Mouse (Mus musculus) liver, embryonic 13.5 days (tissue): ENCODE measurements around the gene Olfr1348. TPM values are rescaled to one million over a fixed set of nuclear protein-coding genes. Genes with fewer than 3 reads are reported as not detected.
"Not testable (repeated sequence)": the region's sequence is repeated elsewhere in the genome, so short reads cannot be mapped to it uniquely, and the experiment has no call there.

ENCODE experiments used
- ATAC-seq: fragments of 200-750 bp; cut with Nextera tagmentation; 2 replicates; pipeline ENCODE4 v1.8.0; 2017; ENCODE audit warnings: low read depth, mild to moderate bottlenecking, moderate number of reproducible peaks, moderate library complexity
- DNase-seq: peaks from one replicate; pipeline ENCODE4 v3.0.0; 2022
- H3K27ac ChIP-seq: fragments of 300-500 bp; sonication (generic); 2 replicates; pipeline ENCODE4 v1.5.1; 2015; ENCODE audit warnings: moderate library complexity, mild to moderate bottlenecking, inconsistent platforms
- H3K27me3 ChIP-seq: fragments of 300-500 bp; sonication (generic); 2 replicates; pipeline ENCODE4 v1.6.1; 2015; ENCODE audit warnings: mild to moderate bottlenecking, inconsistent platforms
- H3K36me3 ChIP-seq: fragments of 300-500 bp; sonication (generic); 2 replicates; pipeline ENCODE4 v1.6.1; 2015; ENCODE audit warnings: mild to moderate bottlenecking, inconsistent platforms
- H3K4me1 ChIP-seq: fragments of 300-500 bp; sonication (generic); replicated peaks from 2 replicates; pipeline ENCODE4 v1.6.1; 2015; ENCODE audit warnings: inconsistent platforms
- H3K4me2 ChIP-seq: fragments of 300-500 bp; sonication (generic); 2 replicates; pipeline ENCODE4 v1.6.1; 2015; ENCODE audit warnings: inconsistent platforms, mild to moderate bottlenecking, moderate library complexity
- H3K4me3 ChIP-seq: fragments of 300-500 bp; sonication (generic); replicated peaks from 2 replicates; pipeline ENCODE4 v1.5.1; 2015; ENCODE audit warnings: mild to moderate bottlenecking, inconsistent platforms
- H3K9ac ChIP-seq: fragments of 300-500 bp; sonication (generic); 2 replicates; pipeline ENCODE4 v1.6.1; 2015; ENCODE audit warnings: mild to moderate bottlenecking, inconsistent platforms
- H3K9me3 ChIP-seq: fragments of 300-500 bp; sonication (generic); replicated peaks from 2 replicates; pipeline ENCODE4 v1.6.1; 2016; ENCODE audit warnings: inconsistent platforms
- WGBS: fragments of 180-500 bp; shearing (Covaris S2); methylation state at CpG from one replicate; pipeline ENCODE4 v1.1.7; 2015; ENCODE audit not compliant: insufficient replicate concordance; 5-methylcytosine and 5-hydroxymethylcytosine counted together
- polyA plus RNA-seq: library from polyadenylated mRNA; unstranded; fragments of >200 nt; fragmentation: Nextera tagmentation; extraction: Ambion mirVana; gene quantifications from 2 replicates; pipeline ENCODE4 v1.2.1, GENCODE M21; 2015

The Olfr1348 gene
- not detected in 2 replicates for polyA plus RNA-seq

DNA sequence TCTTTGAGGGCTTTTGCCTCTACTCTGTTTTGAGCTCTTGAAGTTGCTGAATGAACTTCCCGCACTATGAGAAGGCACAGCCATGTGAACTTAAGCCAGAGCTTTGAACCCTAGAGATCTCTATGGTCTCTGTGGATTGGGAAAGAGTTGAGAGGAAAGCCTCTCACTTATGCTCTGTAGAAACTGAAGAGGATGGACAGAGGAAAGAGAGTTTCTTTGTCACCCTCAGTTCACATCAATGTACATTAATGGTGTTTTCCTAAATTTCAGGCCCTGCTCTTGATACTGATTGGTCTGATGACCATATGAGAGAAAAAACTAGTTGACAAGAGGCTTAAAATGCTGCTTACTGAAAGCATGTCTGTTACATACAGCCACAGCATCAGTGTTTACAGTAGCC lies at the start of gene Olfr1348:
Gene Olfr1348 (minus strand): TSS at position 101 of the 400 bp plus-strand sequence.
- Histone ChIP-seq H3K9me3 (0 out of 2 replicates have a peak, but pooled peaks cover 5% of the 10 kb centered on the region), H3K4me1 (no peaks in the 10 kb centered on the region), H3K4me2 (no peak within 1 kb of the TSS), H3K27me3 (no peaks in the 10 kb centered on the region), H3K36me3 (no peaks in the 10 kb centered on the region), H3K4me3 (no peak within 1 kb of the TSS), H3K27ac (no peak within 1 kb of the TSS), H3K9ac (no peak within 1 kb of the TSS)
- DNase-seq: no peak
- ATAC-seq: no peak
- WGBS: 84% methylated on average over 1 of the region's 1 CpGs

GRCm38 (mm10) chr7:6526141-6526540 lies 17.6 kb upstream of the Olfr1348 start:
- no peak overlapping the region for H3K27ac ChIP-seq
- no peak overlapping the region for H3K4me2 ChIP-seq
- H3K9ac ChIP-seq: no peak overlapping the region
- ATAC-seq: no peak
- H3K36me3 ChIP-seq: no peaks in the 10 kb centered on the region
- no peaks in the 10 kb centered on the region for H3K27me3 ChIP-seq
- DNase-seq: no peak
- no peak overlapping the region for H3K4me3 ChIP-seq
- no peaks in the 10 kb centered on the region for H3K4me1 ChIP-seq
- 53% methylated on average over 5 of the region's 5 CpGs for WGBS
- peaks cover 9% of the 10 kb centered on the region; the same call in 1 of the 2 replicates for H3K9me3 ChIP-seq

GRCm38 (mm10) chr7:6525001-6525400 lies 16.5 kb upstream of the Olfr1348 start:
- Histone ChIP-seq H3K27ac (no peak overlapping the region), H3K4me3 (no peak overlapping the region), H3K27me3 (no peaks in the 10 kb centered on the region), H3K9me3 (peaks cover 9% of the 10 kb centered on the region; the same call in 1 of the 2 replicates), H3K36me3 (no peaks in the 10 kb centered on the region), H3K4me2 (no peak overlapping the region), H3K9ac (no peak overlapping the region), H3K4me1 (no peaks in the 10 kb centered on the region)
- DNase-seq (no peak), ATAC-seq (no peak)
- WGBS: 39% methylated on average over 3 of the region's 3 CpGs

- Histone ChIP-seq H3K4me3 (no peak within 1 kb of the TSS), H3K4me2 (no peak within 1 kb of the TSS), H3K9me3 (peaks cover 4% of the 10 kb centered on the region; the same call in 1 of the 2 replicates), H3K9ac (no peak within 1 kb of the TSS), H3K27ac (no peak within 1 kb of the TSS), H3K36me3 (no peaks in the 10 kb centered on the region), H3K27me3 (no peaks in the 10 kb centered on the region), H3K4me1 (no peaks in the 10 kb centered on the region)
- no peak for ATAC-seq
- no peak for DNase-seq
- WGBS: 63% methylated on average over 5 of the region's 5 CpGs
Observed at GRCm38 (mm10) chr7:6522850-6523249, 14.3 kb upstream of the Olfr1348 start, which contains the start of gene Olfr1349. Gene Olfr1349 (minus strand): TSS chr7:6522950.

- no peak for ATAC-seq
- no peak overlapping the region for H3K4me2 ChIP-seq
- WGBS: 19% methylated on average over 1 of the region's 1 CpGs
- 0 out of 2 replicates have a peak, but pooled peaks cover 3% of the 10 kb centered on the region for H3K9me3 ChIP-seq
- no peak for DNase-seq
- H3K36me3 ChIP-seq: no peaks in the 10 kb centered on the region
- H3K9ac ChIP-seq: no peak overlapping the region
- H3K4me1 ChIP-seq: no peaks in the 10 kb centered on the region
- no peak overlapping the region for H3K27ac ChIP-seq
- no peaks in the 10 kb centered on the region for H3K27me3 ChIP-seq
- no peak overlapping the region for H3K4me3 ChIP-seq
Observed at GRCm38 (mm10) chr7:6521666-6522065, 13.1 kb upstream of the Olfr1348 start.

DNA sequence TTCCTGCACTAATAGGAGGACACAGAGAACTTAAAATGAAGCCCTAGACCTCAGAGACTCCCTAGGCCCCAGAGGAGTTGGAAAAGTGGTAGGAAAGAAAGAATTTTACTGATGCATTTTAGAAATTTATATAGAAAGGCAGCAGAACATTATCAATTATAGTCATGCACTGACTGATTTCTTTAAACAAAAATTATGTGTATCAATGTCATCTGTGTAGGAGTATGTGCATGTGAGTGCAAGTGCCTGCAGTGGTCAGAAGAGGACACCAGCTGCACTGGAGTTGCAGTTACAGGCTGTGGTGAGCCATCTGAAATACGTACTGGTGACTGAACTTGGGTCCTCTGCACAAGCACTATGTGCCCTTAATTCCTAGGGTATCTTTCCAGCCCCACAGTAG lies 8.9 kb downstream of the Olfr1348 start, which contains the start of gene Olfr1347:
Gene Olfr1347 (minus strand): TSS at position 101 of the 400 bp plus-strand sequence.
- Histone ChIP-seq H3K9me3 (peaks cover 5% of the 10 kb centered on the region; the same call in 1 of the 2 replicates), H3K36me3 (no peaks in the 10 kb centered on the region), H3K9ac (no peak within 1 kb of the TSS), H3K27me3 (no peaks in the 10 kb centered on the region), H3K4me2 (no peak within 1 kb of the TSS), H3K4me3 (no peak within 1 kb of the TSS), H3K27ac (no peak within 1 kb of the TSS), H3K4me1 (no peaks in the 10 kb centered on the region)
- ATAC-seq (no peak), DNase-seq (no peak)
- WGBS: 35% methylated on average over 1 of the region's 1 CpGs

DNA sequence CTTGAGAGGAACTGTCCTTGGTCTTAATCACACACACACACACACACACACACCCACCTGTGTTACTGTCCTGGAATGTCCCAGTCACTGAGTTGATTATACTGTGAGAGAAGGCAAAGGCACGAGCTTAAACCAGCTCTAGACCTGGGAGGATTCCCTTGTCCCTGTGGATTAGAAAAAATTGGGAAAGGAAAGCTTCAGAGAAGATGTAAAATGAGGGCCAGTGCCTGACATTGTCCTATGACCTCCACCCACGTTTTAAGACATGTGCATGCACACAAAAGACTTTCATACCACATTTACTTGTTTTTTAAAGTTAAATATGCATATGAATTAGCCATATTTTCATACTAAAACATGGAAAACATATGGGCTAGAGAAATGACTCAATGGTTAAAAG lies 21.7 kb downstream of the Olfr1348 start, which contains the start of gene Olfr5:
Gene Olfr5 (minus strand): TSS at position 101 of the 400 bp plus-strand sequence.
- Histone ChIP-seq H3K4me1 (no peaks in the 10 kb centered on the region), H3K9me3 (0 out of 2 replicates have a peak, but pooled peaks cover 6% of the 10 kb centered on the region), H3K27me3 (no peaks in the 10 kb centered on the region), H3K4me3 (no peak within 1 kb of the TSS), H3K9ac (no peak within 1 kb of the TSS), H3K4me2 (no peak within 1 kb of the TSS), H3K27ac (no peak within 1 kb of the TSS), H3K36me3 (no peaks in the 10 kb centered on the region)
- ATAC-seq: no peak
- WGBS: 5% methylated on average over 2 of the region's 2 CpGs
- DNase-seq: no peak

GRCm38 (mm10) chr7:6477633-6478032 lies 30.9 kb downstream of the Olfr1348 start:
- 42% methylated on average over 2 of the region's 2 CpGs for WGBS
- H3K36me3 ChIP-seq, ATAC-seq: not testable (repeated sequence)

GRCm38 (mm10) chr7:6466951-6467350 lies 41.6 kb downstream of the Olfr1348 start, which contains the start of gene Olfr1346:
Gene Olfr1346 (plus strand): TSS chr7:6467101.
- DNase-seq: no peak
- Histone ChIP-seq H3K4me3 (no peak within 1 kb of the TSS), H3K27me3 (no peaks in the 10 kb centered on the region), H3K9ac (no peak within 1 kb of the TSS), H3K9me3 (no peaks in the 10 kb centered on the region), H3K4me2 (no peak within 1 kb of the TSS), H3K36me3 (no peaks in the 10 kb centered on the region), H3K4me1 (no peaks in the 10 kb centered on the region), H3K27ac (no peak within 1 kb of the TSS)
- ATAC-seq: no peak

More at GRCm38 (mm10) chr7:6477633-6478032, 30.9 kb downstream of the Olfr1348 start:
- not testable (repeated sequence) for H3K9me3 ChIP-seq, H3K9ac ChIP-seq, H3K4me3 ChIP-seq, H3K27me3 ChIP-seq, H3K4me1 ChIP-seq, H3K4me2 ChIP-seq, H3K27ac ChIP-seq, DNase-seq

GRCm38 (mm10) chr7:6456399-6456798 lies 52.1 kb downstream of the Olfr1348 start:
- H3K27me3 ChIP-seq: no peaks in the 10 kb centered on the region
- ATAC-seq: no peak
- no peak overlapping the region for H3K9ac ChIP-seq
- no peaks in the 10 kb centered on the region for H3K9me3 ChIP-seq
- no peak for DNase-seq
- H3K4me2 ChIP-seq: no peak overlapping the region
- no peak overlapping the region for H3K27ac ChIP-seq
- no peaks in the 10 kb centered on the region for H3K4me1 ChIP-seq
- no peaks in the 10 kb centered on the region for H3K36me3 ChIP-seq
- H3K4me3 ChIP-seq: no peak overlapping the region
- 33% methylated on average over 3 of the region's 3 CpGs for WGBS

DNA sequence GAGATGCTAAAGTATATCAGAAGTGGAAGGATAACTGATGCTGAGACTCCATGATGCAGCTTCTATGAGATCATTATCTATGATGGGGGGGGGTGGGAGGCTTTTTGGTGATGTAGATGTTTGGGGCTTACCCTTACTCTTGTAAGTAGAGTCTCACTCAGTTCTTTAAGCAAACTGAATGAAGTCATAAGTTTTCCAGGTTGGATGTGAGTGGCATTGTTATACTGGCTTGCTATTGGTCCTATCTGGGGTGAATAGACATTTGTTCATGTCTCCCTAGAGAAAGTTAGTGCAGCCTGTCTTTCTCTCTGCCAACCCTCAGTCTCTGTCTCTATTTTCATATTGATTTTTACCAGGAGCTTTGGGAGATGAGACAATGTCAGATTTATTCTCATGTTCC lies 52.7 kb downstream of the Olfr1348 start, which contains the start of gene Olfr1336:
Gene Olfr1336 (plus strand): TSS at position 301 of the 400 bp plus-strand sequence.
- no peak within 1 kb of the TSS for H3K4me2 ChIP-seq
- no peaks in the 10 kb centered on the region for H3K27me3 ChIP-seq
- DNase-seq (no peak), ATAC-seq (no peak)
- H3K9ac ChIP-seq: no peak within 1 kb of the TSS
- H3K27ac ChIP-seq: no peak within 1 kb of the TSS
- no peaks in the 10 kb centered on the region for H3K4me1 ChIP-seq
- H3K4me3 ChIP-seq: no peak within 1 kb of the TSS
- H3K9me3 ChIP-seq: no peaks in the 10 kb centered on the region
- H3K36me3 ChIP-seq: no peaks in the 10 kb centered on the region
